Mouse (Mus musculus): ENCODE data around the gene Icam5.

Icam5 gene

GRCm38 (mm10) chr9:21014691-21015570 lies 16.9 kb upstream of the Icam5 start:
- DNase-seq = peak; percentile 71 to 79

DNA sequence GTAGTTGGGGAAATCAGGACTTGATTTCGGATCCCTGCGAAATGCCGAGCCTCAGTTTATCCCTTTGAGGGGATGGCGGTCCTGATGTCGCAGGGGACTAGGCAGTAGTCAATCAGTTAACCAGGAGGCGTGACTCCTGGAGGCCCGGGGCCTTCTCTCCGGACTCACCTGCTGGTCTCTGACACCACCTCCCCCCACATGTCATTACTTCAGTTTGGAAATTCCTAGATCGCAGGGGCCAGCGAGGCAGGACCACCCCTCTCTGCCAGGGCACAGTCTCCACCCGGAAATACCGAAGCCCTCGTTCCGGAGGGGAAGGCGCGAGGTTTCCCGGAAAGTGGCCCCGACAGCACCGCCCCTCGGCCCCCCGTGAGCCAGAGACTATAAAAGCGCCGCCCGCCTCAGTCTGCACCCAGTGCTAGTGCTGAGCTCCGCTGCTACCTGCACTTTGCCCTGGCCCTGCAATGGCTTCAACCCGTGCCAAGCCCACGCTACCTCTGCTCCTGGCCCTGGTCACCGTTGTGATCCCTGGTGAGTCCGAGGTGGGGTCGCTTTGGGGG lies 16.2 kb upstream of the Icam5 start, which contains the start of gene Icam1:
Icam1 (plus strand) TSS at position 415 of the 560 bp plus-strand sequence.
- peak; percentile 90 to 93 for DNase-seq

DNA sequence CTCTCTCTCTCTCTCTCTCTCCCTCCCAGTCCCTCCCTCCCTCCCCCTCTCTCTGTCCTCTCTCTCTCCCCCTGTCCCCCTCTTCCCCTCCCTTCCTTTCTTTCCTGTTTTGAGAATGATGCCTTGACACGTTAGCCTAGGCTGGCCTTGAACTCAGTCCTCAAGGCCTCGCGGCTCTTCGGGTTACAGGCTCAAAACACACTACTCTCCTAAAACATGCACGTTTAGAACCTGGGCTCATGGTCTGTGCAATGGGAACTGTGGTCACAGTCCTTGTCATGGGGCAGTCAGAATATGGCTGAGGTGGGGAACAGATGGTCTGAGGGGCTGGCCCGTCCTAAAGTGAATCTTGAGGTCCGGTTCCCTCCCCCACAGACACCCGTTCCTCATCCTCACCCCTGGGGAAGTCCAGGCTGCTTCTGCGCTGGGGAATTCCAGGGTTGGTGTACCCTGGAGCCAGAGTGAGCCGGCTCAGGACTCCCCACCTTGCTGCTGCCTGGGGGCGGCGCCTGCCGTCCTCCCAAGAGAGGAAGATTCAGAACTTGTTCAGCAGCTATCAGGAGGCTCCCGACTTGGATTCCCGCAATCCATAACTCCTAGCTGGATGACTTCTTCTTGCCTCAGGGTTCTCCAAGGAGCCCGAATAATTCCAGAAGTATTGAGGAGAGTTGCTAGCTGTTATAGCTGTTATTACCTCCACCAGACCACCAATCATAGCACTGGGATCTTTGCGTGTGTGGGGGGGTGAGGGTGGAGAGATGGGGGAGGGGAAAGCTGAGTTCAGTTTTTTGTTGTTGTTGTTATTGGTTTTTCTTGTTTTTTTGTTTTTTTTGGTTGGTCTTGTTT lies 15.3 kb upstream of the Icam5 start:
- DNase-seq = peak in 1 of 2 experiments; percentile 52

GRCm38 (mm10) chr9:21017177-21017575 lies 14.7 kb upstream of the Icam5 start:
- DNase-seq = no peak

DNA sequence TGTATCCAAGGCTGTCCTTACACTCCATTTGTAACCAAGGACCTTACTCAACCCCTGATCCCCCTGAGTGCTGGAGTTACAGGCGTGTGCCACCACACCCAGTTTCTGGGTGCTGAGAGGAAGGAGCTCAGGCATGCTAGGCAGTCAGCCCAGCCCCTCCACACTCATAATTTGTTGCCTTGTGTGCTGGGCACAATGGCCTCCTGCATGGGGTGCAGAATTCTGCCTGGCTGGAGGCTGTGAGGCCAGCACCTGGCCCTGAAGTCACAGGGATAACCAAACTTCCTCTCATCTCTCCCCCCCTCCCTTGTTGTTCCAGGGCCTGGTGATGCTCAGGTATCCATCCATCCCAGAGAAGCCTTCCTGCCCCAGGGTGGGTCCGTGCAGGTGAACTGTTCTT lies 13.3 kb upstream of the Icam5 start:
- no peak for DNase-seq

GRCm38 (mm10) chr9:21021363-21021762 lies 10.5 kb upstream of the Icam5 start:
- no peak for DNase-seq

DNA sequence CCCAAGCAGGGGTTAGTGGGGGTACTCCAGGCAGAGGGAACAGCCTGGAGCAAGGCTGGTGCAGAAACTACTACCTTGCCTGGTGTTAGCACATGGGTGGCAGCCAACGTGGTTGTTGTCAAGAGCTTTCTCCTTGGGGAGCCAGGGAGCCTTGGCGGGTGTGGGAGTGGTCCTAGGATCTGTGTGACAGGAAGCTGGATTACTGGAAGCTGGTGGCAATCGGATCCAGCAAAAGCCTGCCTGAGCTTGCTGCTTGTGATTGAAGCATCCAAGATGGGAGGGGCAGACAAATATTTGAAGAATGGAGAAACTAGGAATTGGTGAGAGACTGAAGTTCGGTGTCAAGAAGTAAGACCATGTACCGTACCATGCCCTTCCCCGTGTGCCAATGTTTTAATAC lies 9.6 kb upstream of the Icam5 start:
- DNase-seq = no peak

- DNase-seq = no peak
Observed at GRCm38 (mm10) chr9:21022726-21023125, 9.1 kb upstream of the Icam5 start.

DNA sequence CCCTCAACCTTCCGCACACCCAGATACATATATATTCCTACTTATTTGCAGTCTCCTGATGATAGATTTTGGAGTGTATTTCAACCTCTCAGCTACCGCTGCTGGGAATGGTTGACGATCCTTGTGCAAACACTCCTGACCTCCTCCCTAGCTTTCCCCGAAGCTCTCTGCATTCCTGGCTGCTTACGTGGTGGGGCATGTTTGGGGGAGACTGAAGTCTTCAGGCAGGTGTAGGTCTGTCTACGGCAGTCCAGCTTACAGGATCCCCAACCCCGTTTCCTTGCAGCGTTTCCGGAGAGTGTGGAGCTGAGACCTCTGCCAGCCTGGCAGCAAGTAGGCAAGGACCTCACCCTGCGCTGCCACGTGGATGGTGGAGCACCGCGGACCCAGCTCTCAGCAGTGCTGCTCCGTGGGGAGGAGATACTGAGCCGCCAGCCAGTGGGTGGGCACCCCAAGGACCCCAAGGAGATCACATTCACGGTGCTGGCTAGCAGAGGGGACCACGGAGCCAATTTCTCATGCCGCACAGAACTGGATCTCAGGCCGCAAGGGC lies 6.5 kb upstream of the Icam5 start:
- no peak for DNase-seq

DNA sequence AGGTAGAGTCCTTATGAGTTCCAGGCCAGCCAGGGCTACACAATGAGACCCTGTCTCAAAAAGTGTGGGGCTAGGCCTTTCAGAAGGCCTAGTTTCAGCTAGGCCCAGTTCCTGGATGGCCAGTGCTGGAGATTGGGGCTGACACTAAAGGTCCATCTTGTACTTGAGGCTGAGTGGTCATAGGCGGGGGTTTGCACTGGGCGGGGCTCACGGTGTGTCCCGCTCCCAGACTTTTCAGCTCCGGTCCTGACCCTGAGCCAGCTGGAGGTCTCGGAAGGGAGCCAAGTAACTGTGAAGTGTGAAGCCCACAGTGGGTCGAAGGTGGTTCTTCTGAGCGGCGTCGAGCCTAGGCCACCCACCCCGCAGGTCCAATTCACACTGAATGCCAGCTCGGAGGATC lies 5.0 kb upstream of the Icam5 start:
- no peak for DNase-seq

- no peak for DNase-seq
Observed at GRCm38 (mm10) chr9:21027774-21028290, 4.0 kb upstream of the Icam5 start.

DNA sequence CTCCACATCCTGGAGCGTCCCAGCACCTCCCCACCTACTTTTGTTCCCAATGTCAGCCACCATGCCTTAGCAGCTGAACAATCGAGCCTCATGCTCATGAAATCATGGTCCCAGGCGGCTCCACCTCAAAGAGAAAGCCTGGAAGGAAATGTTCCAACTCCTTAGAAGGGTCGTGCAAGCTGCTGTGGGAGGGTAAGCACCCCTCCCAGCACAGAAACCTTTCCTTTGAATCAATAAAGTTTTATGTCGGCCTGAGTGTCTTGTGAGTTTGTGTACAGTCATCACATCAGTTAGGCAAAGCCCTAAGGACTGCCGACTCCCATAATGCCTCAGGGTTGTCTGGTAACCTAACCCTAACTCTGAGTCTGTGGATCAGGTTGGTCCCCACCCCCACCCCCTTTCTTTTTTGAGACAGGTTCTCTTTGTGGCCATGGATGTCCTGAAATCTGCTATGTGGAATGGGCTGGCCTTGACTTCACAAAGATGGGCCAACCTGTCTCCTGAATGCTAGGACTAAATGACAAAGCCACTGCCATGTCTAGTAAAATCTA lies 3.2 kb upstream of the Icam5 start:
- no peak for DNase-seq

DNA sequence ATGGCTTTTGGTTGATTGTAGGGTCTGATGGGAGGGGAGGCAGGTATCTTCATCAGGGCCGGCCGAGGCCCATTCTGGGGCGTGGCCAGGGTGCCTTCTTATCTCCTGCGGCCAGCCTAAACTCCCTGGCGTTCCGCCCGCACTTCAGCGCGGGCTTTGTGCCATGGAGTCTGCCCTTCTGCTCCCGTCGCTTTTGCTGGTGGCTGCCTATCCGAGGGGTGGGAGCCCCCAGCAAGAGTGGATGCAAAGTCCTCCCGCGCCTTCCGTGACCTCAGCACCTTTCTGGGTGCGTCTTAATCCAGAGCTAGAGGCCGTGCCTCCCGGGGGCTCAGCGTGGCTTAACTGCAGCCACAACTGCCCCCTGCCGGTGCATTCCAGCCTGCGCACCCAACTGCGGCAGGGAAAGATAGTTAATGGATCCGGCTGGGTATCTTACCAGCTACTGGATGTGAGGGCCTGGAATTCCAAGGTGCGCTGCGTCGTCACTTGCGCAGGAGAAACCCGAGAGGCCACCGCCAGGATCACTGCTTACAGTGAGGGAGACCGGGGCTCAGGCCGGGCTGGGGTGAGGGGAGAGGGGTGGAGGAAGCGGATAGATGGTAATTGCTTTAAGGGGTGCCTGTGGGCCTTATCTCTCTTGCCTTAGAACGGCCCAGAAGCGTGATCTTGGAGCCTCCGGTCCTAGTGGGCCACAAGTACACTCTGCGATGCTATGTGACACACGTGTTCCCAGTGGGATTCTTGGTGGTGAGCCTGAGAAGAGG lies 2.4 kb upstream of the Icam5 start, which contains the start of gene Icam4:
Icam4 (plus strand) TSS at position 83 of the 764 bp plus-strand sequence.
- DNase-seq = peak; percentile 85 to 92

GRCm38 (mm10) chr9:21030055-21030600 lies 1.7 kb upstream of the Icam5 start:
- no peak for DNase-seq

DNA sequence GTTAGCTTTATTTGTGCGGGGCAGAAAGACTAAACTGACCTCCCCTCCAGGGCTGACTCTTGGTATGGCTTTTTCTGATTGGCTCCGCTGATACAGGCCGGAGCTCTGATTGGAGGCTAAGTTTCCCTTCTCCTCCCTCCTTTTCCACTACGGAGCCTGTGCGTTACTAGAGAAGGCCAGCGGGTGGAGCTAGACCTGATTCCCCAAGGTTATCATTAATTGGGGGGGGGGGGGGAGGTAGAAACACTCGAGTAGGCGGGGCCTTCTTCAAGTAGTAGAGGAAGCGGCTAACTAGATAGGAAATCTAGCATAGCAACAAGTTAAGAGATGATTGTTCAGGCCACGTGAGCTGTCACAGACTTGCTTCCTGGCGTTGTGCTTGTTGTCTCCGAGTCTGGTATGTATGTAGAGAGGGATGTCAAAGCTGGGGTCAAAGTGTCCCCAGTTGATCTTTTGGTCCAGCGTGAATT lies 1.1 kb upstream of the Icam5 start:
- DNase-seq = peak; percentile 92 to 95

DNA sequence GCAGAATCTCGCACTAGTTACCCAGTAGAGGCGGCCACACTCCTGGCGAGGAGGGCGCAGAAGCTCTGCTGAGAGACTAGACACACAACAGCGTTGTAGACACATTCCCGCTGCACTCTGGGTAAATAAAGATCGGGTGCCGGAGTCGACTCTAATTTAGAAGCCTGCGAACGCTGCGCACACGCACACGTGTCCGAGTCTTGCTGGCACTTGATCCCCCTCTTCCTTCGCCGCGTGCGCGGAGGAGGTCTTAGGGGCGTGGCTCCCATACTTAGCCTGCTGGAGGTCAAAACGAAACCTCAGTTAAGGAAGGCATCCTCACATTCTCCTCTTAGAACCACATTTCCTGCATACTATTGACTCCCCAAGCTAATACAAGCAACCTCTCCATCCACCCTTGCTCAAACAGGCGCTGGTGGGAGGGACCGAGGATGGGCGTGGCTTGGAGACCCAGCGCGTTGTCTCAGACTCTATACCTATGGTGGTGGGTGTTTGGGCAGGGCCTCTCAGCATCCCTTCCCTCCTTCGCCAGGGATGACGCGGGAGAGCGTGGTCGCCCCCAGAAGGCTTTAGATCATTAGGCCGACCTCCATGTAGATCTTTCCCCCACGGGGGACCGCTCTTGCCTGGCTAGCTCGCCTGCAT lies 500 bp upstream of the Icam5 start:
- DNase-seq = peak; percentile 53 to 71

GRCm38 (mm10) chr9:21032491-21032890 lies 618 bp downstream of the Icam5 start:
- no peak for DNase-seq

GRCm38 (mm10) chr9:21033136-21033535 lies 1.3 kb downstream of the Icam5 start:
- peak; percentile 94 to 95 for DNase-seq

DNA sequence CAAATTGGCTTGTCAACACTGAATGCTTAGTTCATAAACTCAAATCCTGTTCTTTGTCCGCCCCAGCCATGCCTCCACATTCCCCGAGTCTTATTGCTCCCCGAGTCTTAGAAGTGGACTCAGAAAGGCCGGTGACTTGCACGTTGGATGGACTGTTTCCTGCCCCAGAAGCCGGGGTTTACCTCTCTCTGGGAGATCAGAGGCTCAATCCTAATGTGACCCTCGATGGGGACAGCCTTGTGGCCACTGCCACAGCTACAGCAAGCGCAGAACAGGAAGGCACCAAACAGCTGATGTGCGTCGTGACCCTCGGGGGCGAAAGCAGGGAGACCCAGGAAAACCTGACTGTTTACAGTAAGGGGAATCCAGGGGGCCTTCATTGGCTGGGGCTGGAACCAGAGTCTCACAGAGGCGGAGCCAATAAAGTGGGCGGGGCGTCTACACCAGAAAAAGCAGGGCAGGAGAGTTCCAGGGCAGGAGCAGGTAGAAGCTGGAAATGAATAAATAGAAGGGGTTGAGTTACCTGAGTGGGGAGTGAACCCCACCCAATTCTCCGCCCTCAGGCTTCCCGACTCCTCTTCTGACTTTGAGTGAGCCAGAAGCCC lies 2.7 kb downstream of the Icam5 start:
- DNase-seq = peak in 1 of 2 experiments; percentile 56

DNA sequence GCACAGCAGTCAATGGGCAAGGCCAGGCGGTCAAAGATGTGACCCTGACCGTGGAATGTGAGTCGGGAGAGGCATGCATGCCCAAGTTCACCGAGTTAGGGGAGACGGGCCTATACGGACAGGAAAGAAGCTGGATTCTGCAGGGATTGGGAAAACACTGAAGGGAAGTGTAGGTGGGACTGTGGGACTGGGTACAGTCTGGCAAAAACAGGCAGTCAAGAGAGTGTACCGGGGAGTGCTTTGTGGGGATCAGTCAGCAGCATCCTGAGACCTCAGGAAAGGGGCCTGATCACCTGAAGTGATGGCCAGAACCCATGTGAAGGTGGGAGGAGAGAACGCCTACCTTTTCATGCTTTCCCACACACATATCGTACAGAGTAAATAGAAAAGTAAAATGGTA lies 3.7 kb downstream of the Icam5 start:
- no peak for DNase-seq
